Mouse (Mus musculus) embryo, embryonic 10 days (tissue): ENCODE data around the gene Prg2.

Experiments
- DNase-seq: peaks from one replicate; pipeline ENCODE4 v3.0.0-alpha.2; 2015; ENCODE audit warnings: low spot score

The Prg2 gene

DNA sequence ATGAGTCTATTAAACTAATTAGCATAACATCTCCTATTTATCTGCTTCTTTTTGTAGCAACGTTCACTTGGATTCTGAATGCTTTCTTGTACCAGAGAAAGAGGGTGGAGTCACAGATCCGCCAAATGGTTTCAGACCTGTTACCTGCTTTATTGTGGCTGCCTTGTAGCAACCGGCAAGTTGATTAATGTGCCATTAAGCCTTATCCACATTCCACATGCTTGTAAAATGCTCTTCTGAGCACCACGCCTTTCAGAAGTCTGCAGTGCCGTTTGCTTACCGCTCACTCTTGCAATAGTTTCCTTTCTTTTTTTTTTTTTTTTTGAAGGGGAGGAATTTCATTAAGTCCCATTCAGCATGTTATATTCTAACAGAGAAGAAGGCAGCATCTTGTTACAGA lies 49.6 kb downstream of the Prg2 start:
- no peak for DNase-seq

DNA sequence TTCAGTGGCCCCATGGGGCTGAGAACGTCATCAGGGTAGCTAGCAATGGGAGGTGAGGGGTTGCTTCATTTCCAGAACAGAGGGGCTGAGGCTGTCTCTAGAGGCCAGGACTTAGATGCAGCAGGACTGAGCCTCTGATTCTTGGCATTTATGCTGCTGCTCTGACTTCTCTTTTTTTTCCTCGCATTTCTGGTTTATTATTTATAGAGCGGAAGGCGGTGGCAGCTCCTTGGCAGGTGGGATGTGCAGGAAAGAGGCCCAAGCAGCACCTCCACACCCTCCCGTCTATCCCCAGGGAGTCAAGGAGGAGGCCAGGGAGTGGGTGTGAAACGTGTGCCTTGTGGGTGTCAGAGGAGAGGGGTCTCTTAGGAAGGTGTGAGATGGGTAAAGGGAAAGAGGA lies 50.7 kb downstream of the Prg2 start:
- no peak for DNase-seq

DNA sequence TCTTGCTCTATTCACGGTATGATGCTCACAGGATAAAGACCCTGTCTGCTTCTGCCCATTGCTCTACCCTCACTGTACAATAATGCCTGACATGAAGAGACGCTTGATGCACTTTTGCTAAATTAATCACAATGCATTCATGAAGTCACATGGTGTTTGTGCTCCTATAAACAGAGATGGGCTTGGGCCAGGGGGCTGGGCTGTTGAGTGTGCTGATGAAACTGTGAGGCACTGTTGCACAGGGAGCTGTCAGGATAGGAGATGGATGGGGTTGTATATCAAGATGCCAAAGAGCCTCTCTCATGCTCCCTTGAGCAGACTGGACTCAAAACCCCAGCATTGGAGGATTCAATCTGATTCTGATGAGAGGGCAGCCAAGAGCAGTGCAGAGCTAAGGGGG lies 52.9 kb downstream of the Prg2 start:
- DNase-seq = peak; percentile 13
